Mouse (Mus musculus) megakaryocyte, embryonic 14.5 days (primary cell): ENCODE results near the gene Orai1. TPM values are rescaled to one million over a fixed set of nuclear protein-coding genes. Genes with fewer than 3 reads are reported as not detected.

Experiments used
- H3K27me3 ChIP-seq: replicated peaks from 2 replicates; pipeline ENCODE3; 2012; ENCODE audit warnings: inconsistent platforms
- H3K36me3 ChIP-seq: replicated peaks from 2 replicates; pipeline ENCODE3; 2012; ENCODE audit warnings: low read length, inconsistent platforms, mixed read lengths
- H3K4me1 ChIP-seq: 2 replicates; pipeline ENCODE4 v1.6.1; 2012; ENCODE audit warnings: inconsistent platforms
- H3K4me3 ChIP-seq: replicated peaks from 2 replicates; pipeline ENCODE3; 2012; ENCODE audit warnings: moderate library complexity, mild to moderate bottlenecking, inconsistent platforms
- H3K9me3 ChIP-seq: 2 replicates; pipeline ENCODE4 v1.6.1; 2012; ENCODE audit warnings: inconsistent platforms
- FLI1 ChIP-seq: IDR thresholded peaks from 2 replicates; pipeline ENCODE4 v1.6.1; 2012; ENCODE audit warnings: low read length, inconsistent platforms, mixed read lengths
- GATA1 ChIP-seq: IDR thresholded peaks from 3 replicates; pipeline ENCODE4 v1.6.1; 2012; ENCODE audit warnings: mixed read lengths, low read length, inconsistent platforms, borderline replicate concordance
- polyA plus RNA-seq: library from polyadenylated mRNA; stranded (reverse); fragments of >175 nt; gene quantifications from 2 replicates; pipeline ENCODE4 v1.2.3, GENCODE M21; 2012; ENCODE audit warnings: low replicate concordance; ENCODE audit not compliant: insufficient read depth

The Orai1 gene
- polyA plus RNA-seq, 1 experiment, result 111 TPM

GRCm38 (mm10) chr5:123067395-123067995, 52.6 kb downstream of the Orai1 start:
- Histone ChIP-seq H3K27me3 (no peaks in the 10 kb centered on the region), H3K36me3 (no peaks in the 10 kb centered on the region), H3K9me3 (peaks cover 14% of the 10 kb centered on the region), H3K4me3 (no peak overlapping the region), H3K4me1 (peaks cover 20% of the 10 kb centered on the region)
- TF ChIP-seq GATA1 (no peak), FLI1 (no peak)

- H3K9me3 ChIP-seq, result peaks cover 14% of the 10 kb centered on the region
- H3K36me3 ChIP-seq, result no peaks in the 10 kb centered on the region
- H3K27me3 ChIP-seq, result no peaks in the 10 kb centered on the region
- no peak for TF ChIP-seq GATA1
- TF ChIP-seq FLI1, result no peak
- no peak within 1 kb of the TSS for H3K4me3 ChIP-seq
- H3K4me1 ChIP-seq, result peaks cover 20% of the 10 kb centered on the region
These were observed 53.2 kb downstream of the Orai1 start, which contains the start of gene Tmem120b for GRCm38 (mm10) chr5:123068115-123068514. Gene Tmem120b, plus strand, starts transcription at chr5:123068415.

- no peaks in the 10 kb centered on the region for H3K36me3 ChIP-seq
- H3K4me3 ChIP-seq, result no peak overlapping the region
- TF ChIP-seq GATA1 (no peak), FLI1 (no peak)
- peaks cover 20% of the 10 kb centered on the region for H3K4me1 ChIP-seq
- peaks cover 14% of the 10 kb centered on the region for H3K9me3 ChIP-seq
- no peaks in the 10 kb centered on the region for H3K27me3 ChIP-seq
These were observed 53.8 kb downstream of the Orai1 start for GRCm38 (mm10) chr5:123068714-123069113.

- H3K4me1 ChIP-seq, result peaks cover 52% of the 10 kb centered on the region
These were observed 60.9 kb downstream of the Orai1 start for GRCm38 (mm10) chr5:123075576-123076418.

GRCm38 (mm10) chr5:123076419-123077281, 61.8 kb downstream of the Orai1 start:
- no peaks in the 10 kb centered on the region for H3K27me3 ChIP-seq
- no peak for TF ChIP-seq GATA1
- no peak for TF ChIP-seq FLI1
- no peaks in the 10 kb centered on the region for H3K36me3 ChIP-seq
- peaks cover 9% of the 10 kb centered on the region for H3K9me3 ChIP-seq
- peaks cover 52% of the 10 kb centered on the region for H3K4me1 ChIP-seq
- peak overlapping the region; percentile 97 for H3K4me3 ChIP-seq

More at GRCm38 (mm10) chr5:123075576-123076418, 60.9 kb downstream of the Orai1 start:
- no peaks in the 10 kb centered on the region for H3K36me3 ChIP-seq
- no peak for TF ChIP-seq FLI1
- no peak for TF ChIP-seq GATA1
- H3K9me3 ChIP-seq, result peaks cover 11% of the 10 kb centered on the region
- H3K4me3 ChIP-seq, result peak overlapping the region; percentile 97
- no peaks in the 10 kb centered on the region for H3K27me3 ChIP-seq

GRCm38 (mm10) chr5:123079568-123079967, 64.7 kb downstream of the Orai1 start:
- no peak overlapping the region for H3K4me3 ChIP-seq
- peaks cover 3% of the 10 kb centered on the region; the same call in 1 of the 2 replicates for H3K9me3 ChIP-seq
- no peaks in the 10 kb centered on the region for H3K27me3 ChIP-seq
- H3K4me1 ChIP-seq, result peaks cover 58% of the 10 kb centered on the region
- TF ChIP-seq GATA1 (no peak), FLI1 (no peak)
- no peaks in the 10 kb centered on the region for H3K36me3 ChIP-seq

- no peak for TF ChIP-seq GATA1
- no peak for TF ChIP-seq FLI1
- Histone ChIP-seq H3K4me1 (peaks cover 57% of the 10 kb centered on the region), H3K4me3 (peak overlapping the region; percentile 42), H3K9me3 (peaks cover 3% of the 10 kb centered on the region; the same call in 1 of the 2 replicates), H3K36me3 (no peaks in the 10 kb centered on the region), H3K27me3 (no peaks in the 10 kb centered on the region)
These were observed 65.2 kb downstream of the Orai1 start for GRCm38 (mm10) chr5:123080041-123080440.

Other genes with a start within 250 kb of the Orai1 start
- 17.9 and 22.8 TPM in 2 replicates for gene Camkk2, start 235.7 kb upstream of the Orai1 start, polyA plus RNA-seq
- 41.2 and 69.4 TPM in 2 replicates for gene Anapc5, start 193.7 kb upstream of the Orai1 start, polyA plus RNA-seq
- 8.3 TPM in 1 of 2 replicates, not detected in the other for gene Rnf34, start 165.0 kb upstream of the Orai1 start, polyA plus RNA-seq
- 19.1 and 24.4 TPM in 2 replicates for gene Kdm2b, start 25.3 kb upstream of the Orai1 start, polyA plus RNA-seq
- not detected in 2 replicates for gene Morn3, start 31.9 kb downstream of the Orai1 start, polyA plus RNA-seq
- gene Tmem120b, start 53.3 kb downstream of the Orai1 start, polyA plus RNA-seq, result 5.3 and 6.9 TPM in 2 replicates
- 21.3 and 61.2 TPM in 2 replicates for gene Rhof, start 117.6 kb downstream of the Orai1 start, polyA plus RNA-seq
- 20.8 and 52.6 TPM in 2 replicates for gene Setd1b, start 127.1 kb downstream of the Orai1 start, polyA plus RNA-seq
- 86.5 and 87.0 TPM in 2 replicates for gene Psmd9, start 154.3 kb downstream of the Orai1 start, polyA plus RNA-seq
- gene Hpd, start 167.7 kb downstream of the Orai1 start, polyA plus RNA-seq, result not detected in 2 replicates
- gene Wdr66, start 237.0 kb downstream of the Orai1 start, polyA plus RNA-seq, result 0.08 TPM in 1 of 2 replicates, not detected in the other